Mouse (Mus musculus): Measurements from ENCODE around the gene Tlr9. TPM values are rescaled to one million over a fixed set of nuclear protein-coding genes. Genes with fewer than 3 reads are reported as not detected.
A peak's percentile ranks its signal among the peaks of the same experiment; 100 is the strongest.

Tlr9 gene
- polyA plus RNA-seq, 1 experiment from 2014 or later = not detected

- no peaks in the 10 kb centered on the region for H3K36me3 ChIP-seq
- no peak for ATAC-seq (replicated peaks)
Observed at GRCm38 (mm10) chr9:106265358-106266075, 43.1 kb downstream of the Tlr9 start.

GRCm38 (mm10) chr9:106266936-106267657, 44.7 kb downstream of the Tlr9 start:
- H3K27ac ChIP-seq (replicated peaks) = no peak overlapping the region
- H3K9me3 ChIP-seq = no peaks in the 10 kb centered on the region
- H3K4me2 ChIP-seq (replicated peaks) = no peak overlapping the region
- ATAC-seq (replicated peaks) = no peak
- no peaks in the 10 kb centered on the region for H3K27me3 ChIP-seq
- H3K36me3 ChIP-seq = no peaks in the 10 kb centered on the region
- WGBS = 55% methylated on average over 2 of the region's 2 CpGs
- H3K9ac ChIP-seq (replicated peaks) = no peak overlapping the region
- no peak overlapping the region for H3K4me3 ChIP-seq
- peaks cover 11% of the 10 kb centered on the region for H3K4me1 ChIP-seq

More at GRCm38 (mm10) chr9:106265358-106266075, 43.1 kb downstream of the Tlr9 start:
- WGBS = 86% methylated on average over 12 of the region's 12 CpGs
- H3K4me1 ChIP-seq = peaks cover 11% of the 10 kb centered on the region
- no peak overlapping the region for H3K27ac ChIP-seq (replicated peaks)
- no peak overlapping the region for H3K9ac ChIP-seq (replicated peaks)
- H3K9me3 ChIP-seq = no peaks in the 10 kb centered on the region
- H3K4me3 ChIP-seq = no peak overlapping the region
- H3K27me3 ChIP-seq = no peaks in the 10 kb centered on the region
- H3K4me2 ChIP-seq (replicated peaks) = no peak overlapping the region

GRCm38 (mm10) chr9:106268421-106268820, 46.0 kb downstream of the Tlr9 start:
- ATAC-seq (replicated peaks) = no peak
- Histone ChIP-seq H3K4me1 (peaks cover 11% of the 10 kb centered on the region), H3K27me3 (no peaks in the 10 kb centered on the region), H3K9me3 (no peaks in the 10 kb centered on the region), H3K36me3 (no peaks in the 10 kb centered on the region), H3K4me3 (no peak overlapping the region), H3K4me2 (replicated peaks) (no peak overlapping the region), H3K9ac (replicated peaks) (no peak overlapping the region), H3K27ac (replicated peaks) (no peak overlapping the region)
- 46% methylated on average over 4 of the region's 4 CpGs for WGBS

GRCm38 (mm10) chr9:106269076-106269788, 46.8 kb downstream of the Tlr9 start:
- H3K27me3 ChIP-seq = no peaks in the 10 kb centered on the region
- no peak for ATAC-seq (replicated peaks)
- H3K9ac ChIP-seq (replicated peaks) = no peak overlapping the region
- H3K4me3 ChIP-seq = no peak overlapping the region
- H3K4me2 ChIP-seq (replicated peaks) = no peak overlapping the region
- no peaks in the 10 kb centered on the region for H3K36me3 ChIP-seq
- H3K9me3 ChIP-seq = no peaks in the 10 kb centered on the region
- peak overlapping the region; percentile 59; the same call in 1 of the 2 replicates for H3K27ac ChIP-seq (replicated peaks)
- WGBS = 68% methylated on average over 9 of the region's 9 CpGs
- H3K4me1 ChIP-seq = peaks cover 11% of the 10 kb centered on the region

DNA sequence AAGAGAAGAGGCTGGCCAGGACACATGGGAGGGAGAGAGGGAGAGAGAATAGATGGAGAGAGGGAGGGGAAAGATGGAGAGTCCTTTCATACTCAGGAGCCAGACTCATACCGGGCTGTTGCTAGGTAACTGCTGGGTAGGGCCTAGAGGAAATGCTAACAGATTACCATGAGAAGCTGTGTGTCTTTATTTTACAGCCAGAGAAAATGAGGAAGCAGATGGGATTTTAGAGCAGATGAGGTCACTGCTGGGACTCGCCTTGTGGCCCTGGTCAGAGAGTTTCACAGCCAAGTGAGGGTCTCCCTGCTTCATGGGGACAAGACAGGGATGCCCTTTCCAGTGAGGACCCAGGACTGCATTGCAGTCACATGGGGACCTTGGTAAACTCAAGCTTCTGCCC, 47.5 kb downstream of the Tlr9 start:
- ATAC-seq (replicated peaks) = peak; percentile 81
- Histone ChIP-seq H3K4me2 (replicated peaks) (no peak overlapping the region), H3K4me1 (peaks cover 11% of the 10 kb centered on the region), H3K27ac (replicated peaks) (peak overlapping the region; percentile 59), H3K9me3 (no peaks in the 10 kb centered on the region), H3K27me3 (no peaks in the 10 kb centered on the region), H3K4me3 (no peak overlapping the region), H3K36me3 (no peaks in the 10 kb centered on the region), H3K9ac (replicated peaks) (no peak overlapping the region)
- 11% methylated on average over 2 of the region's 2 CpGs for WGBS

- Histone ChIP-seq H3K4me2 (replicated peaks) (no peak overlapping the region), H3K4me3 (no peak overlapping the region), H3K27ac (replicated peaks) (no peak overlapping the region), H3K36me3 (no peaks in the 10 kb centered on the region), H3K9ac (replicated peaks) (no peak overlapping the region), H3K9me3 (no peaks in the 10 kb centered on the region), H3K27me3 (no peaks in the 10 kb centered on the region), H3K4me1 (peaks cover 11% of the 10 kb centered on the region)
- no peak for ATAC-seq (replicated peaks)
- WGBS = 84% methylated on average over 4 of the region's 4 CpGs
Observed at GRCm38 (mm10) chr9:106270656-106271055, 48.3 kb downstream of the Tlr9 start.

- Histone ChIP-seq H3K9ac (replicated peaks) (no peak overlapping the region), H3K9me3 (no peaks in the 10 kb centered on the region), H3K27me3 (no peaks in the 10 kb centered on the region), H3K4me3 (no peak overlapping the region), H3K36me3 (no peaks in the 10 kb centered on the region), H3K4me1 (peaks cover 11% of the 10 kb centered on the region), H3K4me2 (replicated peaks) (no peak overlapping the region), H3K27ac (replicated peaks) (no peak overlapping the region)
- WGBS = 93% methylated on average over 1 of the region's 1 CpGs
- ATAC-seq (replicated peaks) = no peak
Observed at GRCm38 (mm10) chr9:106272288-106272687, 49.9 kb downstream of the Tlr9 start.

GRCm38 (mm10) chr9:106273276-106273675, 50.9 kb downstream of the Tlr9 start:
- Histone ChIP-seq H3K4me3 (no peak overlapping the region), H3K4me1 (peaks cover 11% of the 10 kb centered on the region), H3K9me3 (no peaks in the 10 kb centered on the region), H3K9ac (replicated peaks) (no peak overlapping the region), H3K4me2 (replicated peaks) (no peak overlapping the region), H3K36me3 (no peaks in the 10 kb centered on the region), H3K27ac (replicated peaks) (no peak overlapping the region), H3K27me3 (no peaks in the 10 kb centered on the region)
- 84% methylated on average over 12 of the region's 12 CpGs for WGBS
- no peak for ATAC-seq (replicated peaks)

GRCm38 (mm10) chr9:106273791-106274190, 51.4 kb downstream of the Tlr9 start:
- peaks cover 11% of the 10 kb centered on the region for H3K4me1 ChIP-seq
- ATAC-seq (replicated peaks) = no peak
- H3K36me3 ChIP-seq = no peaks in the 10 kb centered on the region
- H3K27me3 ChIP-seq = no peaks in the 10 kb centered on the region
- H3K9ac ChIP-seq (replicated peaks) = no peak overlapping the region
- H3K4me2 ChIP-seq (replicated peaks) = no peak overlapping the region
- no peak overlapping the region for H3K27ac ChIP-seq (replicated peaks)
- no peak overlapping the region for H3K4me3 ChIP-seq
- WGBS = 60% methylated on average over 4 of the region's 4 CpGs
- H3K9me3 ChIP-seq = no peaks in the 10 kb centered on the region

- Histone ChIP-seq H3K27ac (replicated peaks) (no peak overlapping the region), H3K36me3 (no peaks in the 10 kb centered on the region), H3K4me3 (no peak overlapping the region), H3K4me1 (peaks cover 7% of the 10 kb centered on the region), H3K4me2 (replicated peaks) (no peak overlapping the region), H3K27me3 (no peaks in the 10 kb centered on the region), H3K9ac (replicated peaks) (no peak overlapping the region), H3K9me3 (no peaks in the 10 kb centered on the region)
- 91% methylated on average over 8 of the region's 8 CpGs for WGBS
- no peak for ATAC-seq (replicated peaks)
Observed at GRCm38 (mm10) chr9:106274652-106275180, 52.3 kb downstream of the Tlr9 start.

DNA sequence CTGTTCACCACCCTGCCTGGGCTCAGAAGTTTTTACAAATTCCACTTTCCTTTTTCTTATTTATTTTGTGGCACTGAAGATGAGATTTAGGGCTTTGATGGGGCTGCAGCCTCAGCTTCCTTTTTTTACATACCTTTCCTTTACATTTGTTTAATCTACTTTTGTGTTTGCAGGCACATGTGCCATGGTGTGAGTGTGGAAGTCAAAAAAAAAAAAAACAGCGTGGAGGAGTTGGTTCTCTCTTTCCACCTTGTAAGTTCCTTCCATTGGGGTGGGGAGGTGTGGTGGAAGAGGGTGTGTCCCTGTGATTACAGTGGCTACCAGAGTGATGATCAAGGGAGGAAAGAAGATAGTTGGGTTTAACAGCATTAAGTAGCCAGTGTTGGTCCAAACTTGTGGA, 53.4 kb downstream of the Tlr9 start:
- no peak for ATAC-seq (replicated peaks)
- no peaks in the 10 kb centered on the region for H3K36me3 ChIP-seq
- H3K9ac ChIP-seq (replicated peaks) = no peak overlapping the region
- H3K9me3 ChIP-seq = no peaks in the 10 kb centered on the region
- peaks cover 5% of the 10 kb centered on the region for H3K4me1 ChIP-seq
- no peak overlapping the region for H3K4me3 ChIP-seq
- 83% methylated on average over 1 of the region's 1 CpGs for WGBS
- no peak overlapping the region for H3K4me2 ChIP-seq (replicated peaks)
- no peaks in the 10 kb centered on the region for H3K27me3 ChIP-seq
- H3K27ac ChIP-seq (replicated peaks) = no peak overlapping the region
